Mouse (Mus musculus) lung, postnatal 0 days (tissue): Measurements from ENCODE around the gene Pop5. TPM values are rescaled to one million over a fixed set of nuclear protein-coding genes. Genes with fewer than 3 reads are reported as not detected.

ENCODE experiments used
- ATAC-seq: fragments of 200-750 bp; cut with Nextera tagmentation; 2 replicates; pipeline ENCODE4 v1.8.0; 2017; ENCODE audit warnings: moderate library complexity
- DNase-seq: peaks from one replicate; pipeline ENCODE4 v3.0.0-alpha.2; 2016; ENCODE audit warnings: low spot score
- H3K27ac ChIP-seq: fragments of 300-500 bp; sonication (generic); 2 replicates; pipeline ENCODE4 v1.5.1; 2014; ENCODE audit warnings: antibody characterized with exemption, mild to moderate bottlenecking, low read length, mixed read lengths
- H3K27me3 ChIP-seq: fragments of 300-500 bp; sonication (generic); replicated peaks from 2 replicates; pipeline ENCODE4 v1.6.1; 2014; ENCODE audit warnings: low read length, mixed read lengths; ENCODE audit not compliant: insufficient read depth
- H3K36me3 ChIP-seq: fragments of 300-500 bp; sonication (generic); 2 replicates; pipeline ENCODE4 v1.6.1; 2014; ENCODE audit warnings: low read length, mixed read lengths; ENCODE audit not compliant: insufficient read depth
- H3K4me1 ChIP-seq: fragments of 300-500 bp; sonication (generic); 2 replicates; pipeline ENCODE4 v1.6.1; 2014; ENCODE audit warnings: antibody characterized with exemption, low read depth, low read length, mixed read lengths; ENCODE audit not compliant: insufficient read depth
- H3K4me2 ChIP-seq: fragments of 300-500 bp; sonication (generic); replicated peaks from 2 replicates; pipeline ENCODE4 v1.6.1; 2014; ENCODE audit warnings: low read depth, mild to moderate bottlenecking, low read length, moderate library complexity, mixed read lengths
- H3K4me3 ChIP-seq: fragments of 300-500 bp; sonication (generic); 2 replicates; pipeline ENCODE4 v1.5.1; 2014; ENCODE audit warnings: low read depth, low read length
- H3K9ac ChIP-seq: fragments of 300-500 bp; sonication (generic); replicated peaks from 2 replicates; pipeline ENCODE4 v1.6.1; 2014; ENCODE audit warnings: low read depth, mild to moderate bottlenecking
- H3K9me3 ChIP-seq: fragments of 300-500 bp; sonication (generic); 2 replicates; pipeline ENCODE4 v1.6.1; 2016; ENCODE audit warnings: low read length, mixed read lengths
- CTCF ChIP-seq: IDR thresholded peaks from 2 replicates; pipeline ENCODE4 v1.5.1; 2016; ENCODE audit warnings: antibody characterized with exemption, mild to moderate bottlenecking
- EP300 ChIP-seq: IDR thresholded peaks from 2 replicates; pipeline ENCODE4 v1.6.1; 2016; ENCODE audit warnings: antibody characterized with exemption, mild to moderate bottlenecking, control low read depth
- WGBS: fragments of 180-500 bp; shearing (Covaris S2); extraction: QIAGEN DNeasy Blood & Tissue Kit; methylation state at CpG from one replicate; pipeline ENCODE4 v1.1.7; 2014; 5-methylcytosine and 5-hydroxymethylcytosine counted together
- polyA plus RNA-seq: library from polyadenylated mRNA; unstranded; fragments of >200 nt; fragmentation: Nextera tagmentation; extraction: Ambion mirVana; gene quantifications from 2 replicates; pipeline ENCODE4 v1.2.1, GENCODE M21; 2015

Gene Pop5
- polyA plus RNA-seq, 1 experiment from 2014 or later, result 78.8 TPM

DNA sequence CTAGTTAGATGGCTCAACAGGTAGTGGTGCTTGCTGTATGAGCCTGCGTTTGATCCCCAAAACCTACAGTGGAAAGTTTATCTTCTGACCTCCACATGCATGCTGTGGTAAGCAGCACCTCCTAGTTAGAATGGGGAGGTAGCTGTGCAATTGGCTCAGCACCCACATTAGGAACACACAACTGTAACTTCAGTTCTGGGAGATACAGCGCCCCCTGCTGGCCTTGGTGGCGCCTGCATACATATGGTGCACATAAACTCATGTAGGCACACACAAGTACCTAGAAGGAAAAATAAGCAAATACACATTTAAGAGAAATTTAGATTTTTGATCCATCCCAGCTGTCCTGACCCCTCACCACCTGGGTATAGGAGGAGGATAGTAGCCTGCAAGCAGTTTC, 13.2 kb upstream of the Pop5 start:
- H3K9me3 ChIP-seq, result no peaks in the 10 kb centered on the region; the same call in 1 of the 2 replicates
- no peak for TF ChIP-seq EP300
- peak; percentile 20 for TF ChIP-seq CTCF
- no peak for DNase-seq
- H3K4me3 ChIP-seq, result no peak overlapping the region
- H3K4me1 ChIP-seq, result no peaks in the 10 kb centered on the region
- no peak overlapping the region for H3K27ac ChIP-seq
- no peaks in the 10 kb centered on the region for H3K36me3 ChIP-seq
- 83% methylated on average over 3 of the region's 3 CpGs for WGBS
- H3K27me3 ChIP-seq, result no peaks in the 10 kb centered on the region
- H3K4me2 ChIP-seq, result no peak overlapping the region
- H3K9ac ChIP-seq, result no peak overlapping the region
- ATAC-seq, result no peak

DNA sequence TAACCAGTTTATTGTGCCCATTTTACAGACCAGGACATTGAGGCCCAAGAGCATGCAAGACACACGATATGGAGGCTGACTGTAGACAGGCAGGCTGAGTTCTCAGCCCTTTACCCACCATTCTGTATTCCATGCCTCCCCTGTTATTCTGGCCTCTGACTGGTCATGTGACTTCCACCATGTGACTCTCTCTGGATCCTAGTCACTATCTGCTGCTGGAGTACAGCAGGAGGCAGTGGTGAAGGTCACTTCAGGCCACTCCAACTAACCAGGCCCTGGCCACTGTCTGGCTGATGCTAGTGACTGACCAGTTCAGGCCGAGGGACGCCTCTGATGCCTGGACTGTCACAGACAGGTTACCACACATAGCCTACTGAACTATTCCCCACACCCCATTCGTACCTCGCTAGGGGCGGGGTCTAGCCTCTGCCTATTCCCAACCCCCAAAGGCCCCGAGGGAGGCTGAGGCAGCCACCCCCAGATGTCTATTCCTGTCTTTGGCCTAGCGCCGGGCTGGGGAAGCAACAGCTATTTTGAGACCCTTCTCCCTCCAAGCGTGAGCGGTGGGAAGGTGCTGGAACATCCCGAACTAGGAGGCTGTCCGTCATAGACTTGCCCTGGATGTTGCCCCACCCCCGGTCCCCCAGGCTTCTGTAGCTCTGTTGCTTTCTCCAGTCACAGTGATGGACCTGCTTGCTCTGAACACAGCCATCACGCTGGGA, 4.6 kb upstream of the Pop5 start:
- H3K4me3 ChIP-seq, result no peak overlapping the region
- H3K4me2 ChIP-seq, result no peak overlapping the region
- no peak overlapping the region for H3K27ac ChIP-seq
- DNase-seq (no peak), ATAC-seq (no peak)
- no peaks in the 10 kb centered on the region for H3K27me3 ChIP-seq
- no peak overlapping the region for H3K9ac ChIP-seq
- WGBS, result 62% methylated on average over 15 of the region's 15 CpGs
- H3K9me3 ChIP-seq, result no peaks in the 10 kb centered on the region
- H3K4me1 ChIP-seq, result no peaks in the 10 kb centered on the region
- TF ChIP-seq EP300, result no peak
- TF ChIP-seq CTCF, result no peak
- no peaks in the 10 kb centered on the region for H3K36me3 ChIP-seq

DNA sequence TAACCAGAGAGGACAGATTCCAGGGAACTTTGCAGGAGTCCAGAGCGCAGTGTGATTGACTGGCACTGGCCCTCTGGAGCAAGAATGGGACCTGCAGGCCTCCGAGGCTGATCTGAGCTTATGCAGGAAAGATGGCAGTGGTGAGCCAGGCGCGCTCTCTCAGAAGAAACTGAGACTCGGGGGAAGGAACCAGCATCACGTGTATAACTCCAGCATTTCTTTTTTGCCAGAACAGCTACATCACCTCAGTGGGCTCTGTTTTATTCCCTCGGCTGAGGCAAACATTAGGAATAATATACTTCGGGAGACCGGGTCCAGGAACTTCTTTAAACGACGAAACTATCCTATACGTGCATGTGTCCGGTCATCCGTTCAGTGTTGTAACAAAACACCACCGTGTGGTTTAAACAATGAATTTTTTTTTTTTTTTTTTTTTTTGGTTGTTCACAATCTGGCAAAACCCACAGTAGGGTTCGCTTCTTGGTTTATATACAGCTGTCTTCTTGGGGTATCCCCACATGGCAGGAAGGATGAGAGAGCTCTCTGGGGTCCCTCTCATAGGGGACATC, 4.0 kb upstream of the Pop5 start:
- Histone ChIP-seq H3K9ac (no peak overlapping the region), H3K4me1 (no peaks in the 10 kb centered on the region), H3K27ac (no peak overlapping the region), H3K4me2 (no peak overlapping the region), H3K36me3 (no peaks in the 10 kb centered on the region), H3K9me3 (no peaks in the 10 kb centered on the region), H3K27me3 (no peaks in the 10 kb centered on the region), H3K4me3 (no peak overlapping the region)
- ATAC-seq (no peak), DNase-seq (no peak)
- 32% methylated on average over 16 of the region's 16 CpGs for WGBS
- TF ChIP-seq CTCF (no peak), EP300 (no peak)

DNA sequence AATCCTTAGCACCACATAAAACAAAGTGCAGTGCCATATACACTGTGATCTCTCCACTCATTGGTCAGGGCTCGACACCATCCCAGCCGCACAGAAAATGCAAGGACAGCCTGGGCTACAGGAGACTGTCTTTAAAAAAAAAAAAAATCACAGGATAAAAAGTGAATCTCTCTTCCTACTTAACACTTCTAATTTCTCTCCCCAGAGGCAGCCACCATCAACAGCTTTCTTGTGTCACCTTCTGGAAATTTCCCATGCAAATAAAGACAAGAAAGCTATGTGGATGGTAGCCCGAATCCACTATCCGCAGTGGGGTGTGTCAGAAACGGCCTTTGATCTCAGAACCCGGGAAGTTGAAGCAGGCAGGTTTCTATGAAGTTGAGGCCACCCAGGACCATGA, 3.1 kb upstream of the Pop5 start:
- WGBS, result 54% methylated on average over 6 of the region's 6 CpGs
- DNase-seq (no peak), ATAC-seq (no peak)
- Histone ChIP-seq H3K9me3 (no peaks in the 10 kb centered on the region), H3K36me3 (no peaks in the 10 kb centered on the region), H3K4me3 (no peak overlapping the region), H3K27me3 (no peaks in the 10 kb centered on the region), H3K9ac (no peak overlapping the region), H3K27ac (no peak overlapping the region), H3K4me1 (no peaks in the 10 kb centered on the region), H3K4me2 (no peak overlapping the region)
- TF ChIP-seq CTCF, result no peak
- no peak for TF ChIP-seq EP300

DNA sequence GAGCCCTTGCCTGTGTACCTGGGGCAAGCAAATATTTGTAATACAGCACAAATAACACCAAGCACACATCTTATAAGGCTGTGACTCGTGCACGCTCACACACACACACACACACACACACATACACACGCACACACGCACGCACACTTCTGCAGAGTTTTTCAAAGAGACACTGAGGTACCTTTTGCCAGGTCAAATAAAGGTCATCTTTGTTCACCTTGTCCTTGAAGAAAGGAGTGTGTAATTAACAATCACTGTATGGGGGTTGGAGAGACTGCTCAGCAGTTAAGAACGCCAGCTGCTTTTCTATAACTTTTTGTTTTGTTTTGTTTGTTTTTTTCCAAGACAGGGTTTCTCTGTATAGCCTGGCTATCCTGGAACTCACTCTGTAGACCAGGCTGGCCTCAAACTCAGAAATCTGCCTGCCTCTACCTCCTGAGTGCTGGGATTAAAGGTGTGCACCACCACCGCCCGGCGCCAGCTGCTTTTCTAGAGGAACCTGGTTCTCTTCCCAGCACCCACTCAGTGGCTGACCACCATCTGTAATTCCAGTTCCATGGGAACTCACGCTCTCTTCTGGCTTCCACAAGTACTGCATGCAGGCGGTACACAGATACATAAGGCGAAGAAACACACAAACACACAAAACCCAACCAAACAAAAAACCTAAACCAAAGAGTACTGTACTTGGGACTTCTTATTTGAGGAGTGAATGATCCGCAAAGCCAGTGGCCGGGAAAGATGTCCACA, 2.4 kb upstream of the Pop5 start:
- WGBS, result 86% methylated on average over 14 of the region's 14 CpGs
- Histone ChIP-seq H3K36me3 (no peaks in the 10 kb centered on the region), H3K4me3 (no peak overlapping the region), H3K27ac (no peak overlapping the region), H3K4me1 (no peaks in the 10 kb centered on the region), H3K27me3 (no peaks in the 10 kb centered on the region), H3K9me3 (no peaks in the 10 kb centered on the region), H3K9ac (no peak overlapping the region), H3K4me2 (no peak overlapping the region)
- TF ChIP-seq EP300, result no peak
- TF ChIP-seq CTCF, result 0 out of 2 replicates have a peak, but pooled peaks have one; percentile 9
- no peak for ATAC-seq
- no peak for DNase-seq

DNA sequence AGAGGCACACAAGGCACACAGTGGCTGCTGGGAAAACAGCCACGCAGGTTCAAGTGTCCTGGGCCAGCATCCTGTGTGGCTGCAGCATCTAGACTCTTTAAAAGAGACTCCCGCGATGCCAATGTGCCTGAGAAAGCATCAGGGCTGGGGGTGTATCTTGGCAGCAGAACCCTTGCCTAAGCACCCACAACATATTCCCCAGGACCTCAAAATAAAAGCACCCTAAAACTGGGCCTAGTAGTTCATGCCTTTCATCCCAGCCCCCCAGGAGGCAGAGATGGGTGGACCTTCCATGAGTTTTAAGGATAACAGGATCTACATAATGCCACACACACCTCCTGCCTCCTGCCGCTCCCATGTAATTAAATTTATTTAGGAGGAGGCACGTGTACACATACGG, 1.1 kb upstream of the Pop5 start:
- Histone ChIP-seq H3K27ac (no peak overlapping the region), H3K27me3 (no peaks in the 10 kb centered on the region)
- TF ChIP-seq EP300, result no peak
- no peak for TF ChIP-seq CTCF

More for the DNA sequence above, 1.1 kb upstream of the Pop5 start:
- H3K4me2 ChIP-seq, result no peak overlapping the region
- H3K9me3 ChIP-seq, result no peaks in the 10 kb centered on the region
- no peak overlapping the region for H3K4me3 ChIP-seq
- ATAC-seq (no peak), DNase-seq (no peak)
- no peaks in the 10 kb centered on the region for H3K36me3 ChIP-seq
- no peak overlapping the region for H3K9ac ChIP-seq
- WGBS, result 76% methylated on average over 6 of the region's 6 CpGs
- peaks cover 7% of the 10 kb centered on the region; the same call in 1 of the 2 replicates for H3K4me1 ChIP-seq
